Mouse (Mus musculus): ENCODE measurements at regions not wholly inside any gene's neighbourhood (a gene's known extent, or its start where the extent isn't known, plus 50 kb on each side); places are given as distances from the start of the nearest gene placed in this dataset.

GRCm38 (mm10) chr9:43965171-43965570, 78.0 kb upstream of the Thy1 start:
- DNase-seq (ENCODE audit: low spot score, missing footprints), result no peak
- Histone ChIP-seq H3K9ac (ENCODE audit: low read length) (no peak overlapping the region), H3K4me3 (ENCODE audit: low read depth, low read length) (no peak overlapping the region), H3K4me1 (ENCODE audit: control insufficient read depth, insufficient read depth, low read length) (peaks cover 5% of the 10 kb centered on the region), H3K27me3 (ENCODE audit: control insufficient read depth, insufficient read depth, low read length) (no peaks in the 10 kb centered on the region), H3K27ac (ENCODE audit: low read depth, low read length) (no peak overlapping the region), H3K4me2 (no peak overlapping the region), H3K9me3 (ENCODE audit: control insufficient read depth, low read length) (no peaks in the 10 kb centered on the region), H3K36me3 (ENCODE audit: control insufficient read depth, insufficient read depth, low read length) (no peaks in the 10 kb centered on the region)
- 84% methylated on average over 4 of the region's 4 CpGs for WGBS
- no peak for ATAC-seq (ENCODE audit: low FRiP score)

GRCm38 (mm10) chr9:43965811-43966210, 77.4 kb upstream of the Thy1 start:
- Histone ChIP-seq H3K36me3 (ENCODE audit: control insufficient read depth, insufficient read depth, low read length) (no peaks in the 10 kb centered on the region), H3K4me1 (ENCODE audit: control insufficient read depth, insufficient read depth, low read length) (peaks cover 12% of the 10 kb centered on the region), H3K27ac (ENCODE audit: low read depth, low read length) (no peak overlapping the region), H3K4me3 (ENCODE audit: low read depth, low read length) (no peak overlapping the region), H3K9ac (ENCODE audit: low read length) (no peak overlapping the region), H3K9me3 (ENCODE audit: control insufficient read depth, low read length) (no peaks in the 10 kb centered on the region), H3K27me3 (ENCODE audit: control insufficient read depth, insufficient read depth, low read length) (no peaks in the 10 kb centered on the region; the same call in 1 of the 2 replicates), H3K4me2 (no peak overlapping the region)
- 90% methylated on average over 5 of the region's 5 CpGs for WGBS
- no peak for ATAC-seq (ENCODE audit: low FRiP score)
- no peak for DNase-seq (ENCODE audit: low spot score, missing footprints)

GRCm38 (mm10) chr9:43970043-43970795, 73.0 kb upstream of the Thy1 start:
- Histone ChIP-seq H3K4me2 (no peak overlapping the region), H3K4me1 (ENCODE audit: control insufficient read depth, insufficient read depth, low read length) (peaks cover 14% of the 10 kb centered on the region), H3K36me3 (ENCODE audit: control insufficient read depth, insufficient read depth, low read length) (no peaks in the 10 kb centered on the region), H3K9ac (ENCODE audit: low read length) (no peak overlapping the region), H3K27me3 (ENCODE audit: control insufficient read depth, insufficient read depth, low read length) (no peaks in the 10 kb centered on the region; the same call in 1 of the 2 replicates), H3K27ac (ENCODE audit: low read depth, low read length) (no peak overlapping the region), H3K4me3 (ENCODE audit: low read depth, low read length) (no peak overlapping the region), H3K9me3 (ENCODE audit: control insufficient read depth, low read length) (no peaks in the 10 kb centered on the region)
- ATAC-seq (ENCODE audit: low FRiP score) (peak; percentile 83), DNase-seq (ENCODE audit: low spot score, missing footprints) (peak; percentile 84)
- WGBS, result 57% methylated on average over 9 of the region's 9 CpGs

GRCm38 (mm10) chr9:43970858-43971257, 72.3 kb upstream of the Thy1 start:
- ATAC-seq (ENCODE audit: low FRiP score), result no peak
- peak; percentile 76 for DNase-seq (ENCODE audit: low spot score, missing footprints)
- Histone ChIP-seq H3K9ac (ENCODE audit: low read length) (no peak overlapping the region), H3K4me3 (ENCODE audit: low read depth, low read length) (no peak overlapping the region), H3K27me3 (ENCODE audit: control insufficient read depth, insufficient read depth, low read length) (no peaks in the 10 kb centered on the region; the same call in 1 of the 2 replicates), H3K4me1 (ENCODE audit: control insufficient read depth, insufficient read depth, low read length) (peaks cover 14% of the 10 kb centered on the region), H3K9me3 (ENCODE audit: control insufficient read depth, low read length) (no peaks in the 10 kb centered on the region), H3K27ac (ENCODE audit: low read depth, low read length) (no peak overlapping the region), H3K4me2 (no peak overlapping the region), H3K36me3 (ENCODE audit: control insufficient read depth, insufficient read depth, low read length) (no peaks in the 10 kb centered on the region)
- WGBS, result 69% methylated on average over 3 of the region's 3 CpGs

GRCm38 (mm10) chr9:43972290-43972689, 70.9 kb upstream of the Thy1 start:
- ATAC-seq (ENCODE audit: low FRiP score), result no peak
- no peaks in the 10 kb centered on the region; the same call in 1 of the 2 replicates for H3K27me3 ChIP-seq (ENCODE audit: control insufficient read depth, insufficient read depth, low read length)
- H3K9me3 ChIP-seq (ENCODE audit: control insufficient read depth, low read length), result no peaks in the 10 kb centered on the region
- no peaks in the 10 kb centered on the region for H3K36me3 ChIP-seq (ENCODE audit: control insufficient read depth, insufficient read depth, low read length)
- 11% methylated on average over 3 of the region's 3 CpGs for WGBS
- peak; percentile 96 for DNase-seq (ENCODE audit: low spot score, missing footprints)
- H3K4me2 ChIP-seq, result no peak overlapping the region
- H3K4me3 ChIP-seq (ENCODE audit: low read depth, low read length), result no peak overlapping the region
- H3K27ac ChIP-seq (ENCODE audit: low read depth, low read length), result no peak overlapping the region
- no peak overlapping the region for H3K9ac ChIP-seq (ENCODE audit: low read length)
- peaks cover 14% of the 10 kb centered on the region for H3K4me1 ChIP-seq (ENCODE audit: control insufficient read depth, insufficient read depth, low read length)

GRCm38 (mm10) chr9:43975405-43975804, 67.8 kb upstream of the Thy1 start:
- no peaks in the 10 kb centered on the region for H3K9me3 ChIP-seq (ENCODE audit: control insufficient read depth, low read length)
- DNase-seq (ENCODE audit: low spot score, missing footprints) (no peak), ATAC-seq (ENCODE audit: low FRiP score) (no peak)
- H3K36me3 ChIP-seq (ENCODE audit: control insufficient read depth, insufficient read depth, low read length), result no peaks in the 10 kb centered on the region
- H3K27me3 ChIP-seq (ENCODE audit: control insufficient read depth, insufficient read depth, low read length), result no peaks in the 10 kb centered on the region; the same call in 1 of the 2 replicates
- peaks cover 7% of the 10 kb centered on the region for H3K4me1 ChIP-seq (ENCODE audit: control insufficient read depth, insufficient read depth, low read length)
- H3K9ac ChIP-seq (ENCODE audit: low read length), result no peak overlapping the region
- 89% methylated on average over 2 of the region's 2 CpGs for WGBS
- no peak overlapping the region for H3K4me3 ChIP-seq (ENCODE audit: low read depth, low read length)
- H3K27ac ChIP-seq (ENCODE audit: low read depth, low read length), result no peak overlapping the region
- H3K4me2 ChIP-seq, result no peak overlapping the region

- ATAC-seq (ENCODE audit: low FRiP score) (no peak), DNase-seq (ENCODE audit: low spot score, missing footprints) (peak; percentile 57)
- Histone ChIP-seq H3K4me1 (ENCODE audit: control insufficient read depth, insufficient read depth, low read length) (no peaks in the 10 kb centered on the region), H3K4me2 (no peak overlapping the region), H3K27me3 (ENCODE audit: control insufficient read depth, insufficient read depth, low read length) (no peaks in the 10 kb centered on the region), H3K9ac (ENCODE audit: low read length) (no peak overlapping the region), H3K4me3 (ENCODE audit: low read depth, low read length) (no peak overlapping the region), H3K9me3 (ENCODE audit: control insufficient read depth, low read length) (no peaks in the 10 kb centered on the region), H3K36me3 (ENCODE audit: control insufficient read depth, insufficient read depth, low read length) (no peaks in the 10 kb centered on the region), H3K27ac (ENCODE audit: low read depth, low read length) (no peak overlapping the region)
- WGBS, result 93% methylated on average over 5 of the region's 5 CpGs
Observed at GRCm38 (mm10) chr9:43976366-43976765, 66.8 kb upstream of the Thy1 start.

- Histone ChIP-seq H3K9me3 (ENCODE audit: control insufficient read depth, low read length) (no peaks in the 10 kb centered on the region), H3K27ac (ENCODE audit: low read depth, low read length) (no peak overlapping the region), H3K9ac (ENCODE audit: low read length) (no peak overlapping the region), H3K4me3 (ENCODE audit: low read depth, low read length) (no peak overlapping the region), H3K4me2 (no peak overlapping the region), H3K4me1 (ENCODE audit: control insufficient read depth, insufficient read depth, low read length) (no peaks in the 10 kb centered on the region), H3K27me3 (ENCODE audit: control insufficient read depth, insufficient read depth, low read length) (no peaks in the 10 kb centered on the region), H3K36me3 (ENCODE audit: control insufficient read depth, insufficient read depth, low read length) (no peaks in the 10 kb centered on the region)
- peak; percentile 12 for DNase-seq (ENCODE audit: low spot score, missing footprints)
- no peak for ATAC-seq (ENCODE audit: low FRiP score)
- WGBS, result 86% methylated on average over 3 of the region's 3 CpGs
Observed at GRCm38 (mm10) chr9:43977773-43978172, 65.4 kb upstream of the Thy1 start.

- no peak overlapping the region for H3K9ac ChIP-seq (ENCODE audit: low read length)
- no peaks in the 10 kb centered on the region for H3K27me3 ChIP-seq (ENCODE audit: control insufficient read depth, insufficient read depth, low read length)
- DNase-seq (ENCODE audit: low spot score, missing footprints) (peak; percentile 56), ATAC-seq (ENCODE audit: low FRiP score) (no peak)
- WGBS, result 39% methylated on average over 8 of the region's 8 CpGs
- no peaks in the 10 kb centered on the region for H3K4me1 ChIP-seq (ENCODE audit: control insufficient read depth, insufficient read depth, low read length)
- H3K4me2 ChIP-seq, result no peak overlapping the region
- no peaks in the 10 kb centered on the region for H3K9me3 ChIP-seq (ENCODE audit: control insufficient read depth, low read length)
- H3K36me3 ChIP-seq (ENCODE audit: control insufficient read depth, insufficient read depth, low read length), result no peaks in the 10 kb centered on the region
- no peak overlapping the region for H3K4me3 ChIP-seq (ENCODE audit: low read depth, low read length)
- no peak overlapping the region for H3K27ac ChIP-seq (ENCODE audit: low read depth, low read length)
Observed at GRCm38 (mm10) chr9:43981376-43981775, 61.8 kb upstream of the Thy1 start.

Measured in midbrain, embryonic 11.5 days (tissue).